Mouse (Mus musculus) erythroblast, adult 5-6 weeks (primary cell): ENCODE data around the gene Erbb4. TPM values are rescaled to one million over a fixed set of nuclear protein-coding genes. Genes with fewer than 3 reads are reported as not detected.

Experiments used
- ATAC-seq: replicated peaks from 2 replicates; pipeline ENCODE4 v1.8.0; 2016; ENCODE audit warnings: moderate number of reproducible peaks, mild to moderate bottlenecking, moderate TSS enrichment, inconsistent platforms; ENCODE audit not compliant: poor library complexity, low FRiP score, severe bottlenecking
- total RNA-seq, 2 experiments: library from RNA; stranded (forward) in 1 of 2; stranded (reverse) in 1 of 2; fragments of 150-400 nt in 1 of 2; fragments of 200-764, 138-1000 nt in 1 of 2; gene quantifications; 2 replicates each; pipeline versions ENCODE4 v1.2.3 to v1.2.4; 2015 to 2017; ENCODE audit warnings: low replicate concordance in 2 of 2

Gene Erbb4
- total RNA-seq, 2 experiments from 2014 or later = under 0.01 TPM; not detected in 1

- no peak for ATAC-seq
Measured at GRCm38 (mm10) chr1:69046228-69046978, 61.5 kb downstream of the Erbb4 start.

GRCm38 (mm10) chr1:69027816-69028215 lies 80.0 kb downstream of the Erbb4 start:
- no peak for ATAC-seq

DNA sequence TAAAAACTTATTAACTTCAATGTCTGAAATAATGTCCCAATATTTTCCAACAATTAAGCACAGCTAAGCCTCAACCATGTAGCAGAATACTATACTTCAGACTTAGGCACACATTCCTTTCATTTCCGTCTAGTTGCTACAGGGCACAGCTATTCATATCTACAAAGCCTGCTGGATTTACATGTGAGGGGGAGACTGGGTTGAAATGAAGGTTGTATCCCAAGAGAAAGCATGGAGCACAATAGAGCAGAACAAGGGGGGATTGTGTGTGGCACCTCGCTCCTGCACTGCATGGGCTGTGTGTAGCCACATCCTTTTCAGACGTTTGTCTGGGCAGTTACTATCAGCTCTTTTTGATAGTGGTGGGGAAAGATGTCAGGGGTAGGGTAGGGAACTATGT lies 83.0 kb downstream of the Erbb4 start:
- no peak for ATAC-seq

- no peak for ATAC-seq
Measured at GRCm38 (mm10) chr1:69023157-69023925, 84.5 kb downstream of the Erbb4 start.

- ATAC-seq = no peak
Measured at GRCm38 (mm10) chr1:69009800-69010505, 97.9 kb downstream of the Erbb4 start.

DNA sequence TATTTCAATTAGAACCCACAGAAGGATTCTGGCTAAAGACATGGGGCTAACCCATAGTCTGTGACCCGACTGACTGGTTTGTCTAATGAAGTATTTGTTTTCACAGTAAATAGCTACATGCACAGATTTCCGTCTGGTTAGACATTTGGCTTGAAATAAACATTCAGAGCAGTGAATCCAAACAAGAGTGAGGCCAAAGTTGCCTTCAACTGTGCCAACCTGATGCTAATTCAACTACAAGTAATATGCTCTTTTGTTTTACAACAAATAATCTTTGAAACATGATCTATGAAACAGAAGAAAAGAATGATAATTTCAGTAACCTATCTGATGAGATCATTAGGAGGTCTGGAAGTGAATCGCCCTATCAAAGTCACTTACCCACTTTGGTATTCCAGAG lies 106.5 kb downstream of the Erbb4 start:
- ATAC-seq = no peak

DNA sequence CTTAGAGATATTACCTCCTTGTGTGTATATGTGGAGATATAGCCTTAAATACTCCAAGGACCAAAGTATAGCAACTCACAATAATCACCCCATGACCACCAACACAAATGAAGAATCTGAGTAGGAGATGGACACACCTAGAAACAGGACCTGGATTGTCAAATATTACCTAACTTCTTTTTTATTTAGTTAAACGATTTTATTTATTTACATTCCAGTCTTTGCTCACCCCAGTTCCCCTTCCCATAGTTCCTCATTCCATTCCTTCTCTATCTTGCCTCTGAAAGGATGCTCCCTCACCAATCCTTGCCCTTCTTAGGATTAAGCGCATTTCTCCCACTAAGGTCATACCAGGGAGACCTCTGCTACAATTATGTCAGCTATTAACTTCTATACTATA lies 128.6 kb downstream of the Erbb4 start:
- ATAC-seq = no peak

DNA sequence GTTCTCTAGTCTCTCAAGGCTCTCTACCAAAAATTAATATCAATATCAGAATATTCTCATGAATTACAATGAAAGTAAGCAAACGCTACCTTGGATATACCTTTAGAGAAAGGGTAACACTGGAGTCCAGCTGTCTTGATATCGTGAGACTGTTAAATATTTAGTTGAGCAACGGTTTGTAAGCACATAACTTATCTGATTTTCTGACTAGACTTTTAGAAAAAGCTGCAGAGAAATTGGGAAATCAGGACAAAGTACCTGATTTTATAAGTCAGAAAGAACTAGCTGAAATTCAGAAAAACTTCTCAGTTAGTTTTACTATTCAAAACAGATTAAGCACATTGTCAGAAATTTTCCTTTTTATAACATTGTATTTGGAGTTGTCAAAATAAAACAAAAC lies 129.3 kb downstream of the Erbb4 start:
- ATAC-seq = no peak

- ATAC-seq = no peak
Measured at GRCm38 (mm10) chr1:68973355-68974127, 134.3 kb downstream of the Erbb4 start.

- ATAC-seq = no peak
Measured at GRCm38 (mm10) chr1:68964127-68964526, 143.7 kb downstream of the Erbb4 start.

- ATAC-seq = no peak
Measured at GRCm38 (mm10) chr1:68961365-68962116, 146.3 kb downstream of the Erbb4 start.

- no peak for ATAC-seq
Measured at GRCm38 (mm10) chr1:68956766-68957533, 150.9 kb downstream of the Erbb4 start.

GRCm38 (mm10) chr1:68955482-68955881 lies 152.4 kb downstream of the Erbb4 start:
- ATAC-seq = no peak

DNA sequence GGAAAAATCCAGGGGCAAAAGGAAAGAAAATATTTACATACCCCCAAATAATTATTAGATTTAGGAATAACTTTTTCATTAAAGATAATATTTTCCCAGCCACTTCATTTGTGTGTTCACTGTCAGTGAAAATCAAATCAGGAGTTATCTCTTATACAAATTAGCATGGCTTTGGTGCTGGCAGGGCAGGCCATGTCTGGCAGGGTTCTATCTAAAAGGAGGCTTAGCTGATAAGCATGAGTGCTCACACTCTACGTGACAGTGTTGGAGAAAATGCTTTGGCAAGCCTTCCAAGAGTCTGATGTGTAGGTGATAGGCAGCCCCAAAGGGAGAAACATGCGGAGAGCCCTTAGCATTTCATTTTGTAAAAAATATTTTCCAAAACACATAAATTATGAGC lies 164.7 kb downstream of the Erbb4 start:
- no peak for ATAC-seq

DNA sequence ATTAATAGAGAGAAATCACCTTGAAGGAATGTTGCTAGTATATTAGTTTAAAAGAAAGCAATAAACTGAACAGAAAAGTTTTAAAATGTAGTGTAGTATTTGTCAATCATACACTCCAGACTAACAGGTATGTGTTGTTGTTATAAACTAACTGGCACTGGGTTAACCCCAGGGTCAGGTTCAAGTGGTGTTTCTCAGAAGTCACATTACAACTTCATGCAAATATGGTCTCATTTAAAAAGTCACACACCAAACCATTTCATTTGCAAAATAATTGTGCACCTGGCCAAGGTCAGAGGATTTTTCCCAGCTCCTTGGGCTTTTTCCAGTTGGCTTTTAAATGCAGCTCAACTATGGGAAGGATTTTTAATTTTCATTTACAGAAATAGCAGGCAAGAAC lies 173.1 kb downstream of the Erbb4 start:
- ATAC-seq = no peak

DNA sequence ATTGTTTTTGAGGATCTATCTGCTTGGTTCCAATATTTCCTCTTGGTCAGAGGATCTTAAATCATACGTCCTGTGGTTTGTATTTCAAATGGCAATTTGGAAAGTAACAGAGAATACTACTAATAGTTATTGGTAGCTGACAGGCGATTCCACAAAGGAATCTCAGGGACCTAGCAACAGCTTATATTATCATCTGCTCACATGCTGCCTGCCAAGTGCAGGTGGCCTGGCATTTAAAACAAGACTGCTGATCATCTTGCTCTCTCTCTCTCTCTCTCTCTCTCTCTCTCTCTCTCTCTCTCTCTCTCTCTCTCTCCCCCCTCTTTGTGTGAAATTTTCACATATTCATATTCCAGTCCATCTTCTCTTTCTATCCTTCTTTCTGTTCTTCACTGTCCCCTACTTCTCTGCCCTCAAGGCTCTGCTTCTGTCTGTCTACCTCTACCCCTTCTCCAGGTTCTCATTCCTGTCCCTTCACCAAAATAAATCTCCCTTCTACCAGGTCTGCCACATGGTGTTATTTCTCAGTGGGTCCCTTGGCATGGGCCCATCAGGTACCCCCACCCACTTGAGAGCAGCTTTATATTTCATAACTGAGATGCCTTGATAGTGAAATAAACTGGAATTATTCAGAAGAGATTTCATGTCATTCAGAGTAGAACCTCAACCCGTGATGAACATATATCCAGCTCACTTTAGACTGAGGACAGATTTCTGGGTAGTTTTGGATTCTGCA lies 174.4 kb downstream of the Erbb4 start:
- ATAC-seq = no peak

- no peak for ATAC-seq
Measured at GRCm38 (mm10) chr1:68917828-68918227, 190.0 kb downstream of the Erbb4 start.

- ATAC-seq = no peak
Measured at GRCm38 (mm10) chr1:68892041-68892440, 215.8 kb downstream of the Erbb4 start.
